Mouse (Mus musculus): Measurements from ENCODE around the gene Snapc1. TPM values are rescaled to one million over a fixed set of nuclear protein-coding genes. Genes with fewer than 3 reads are reported as not detected.

Snapc1 gene
- polyA plus RNA-seq, 1 experiment from 2014 or later: 20.5 TPM

Other genes with a start within 250 kb of the Snapc1 start
- gene Hif1a, start 63.1 kb upstream of the Snapc1 start, polyA plus RNA-seq (2014; fragmentation: Nextera tagmentation; extraction: Ambion mirVana): 139 and 149 TPM in 2 replicates
- gene Gm49321, start 26.8 kb upstream of the Snapc1 start, polyA plus RNA-seq (2014; fragmentation: Nextera tagmentation; extraction: Ambion mirVana): 14.8 and 15.0 TPM in 2 replicates
- gene Syt16, start 33.2 kb downstream of the Snapc1 start, polyA plus RNA-seq (2014; fragmentation: Nextera tagmentation; extraction: Ambion mirVana): 5.2 and 7.0 TPM in 2 replicates